Mouse (Mus musculus): ENCODE data around the gene Ptprf.

DNA sequence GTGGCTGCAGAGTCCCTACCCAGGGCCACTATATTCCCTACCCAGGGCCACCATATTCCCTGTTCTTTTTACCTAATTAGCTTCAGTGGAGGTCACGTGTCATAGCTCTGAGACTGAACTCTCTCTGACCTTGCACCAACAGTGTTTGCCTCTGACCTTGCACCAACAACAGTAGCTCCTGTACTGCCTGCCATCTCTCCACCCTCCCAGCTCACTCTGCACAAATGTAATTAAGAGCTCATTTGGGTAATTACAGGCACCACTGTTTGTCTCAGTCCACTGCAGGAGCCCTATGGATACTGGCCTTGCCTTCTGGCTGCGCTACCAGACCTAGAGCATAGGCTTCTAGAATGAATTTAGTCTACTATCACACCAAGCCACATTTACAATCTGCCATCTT lies 57.3 kb downstream of the Ptprf start:
- TF ChIP-seq CTCF (IDR thresholded peaks at IDR 0.05; ENCODE audit: extremely low read depth, insufficient read depth, low read length), result no peak
- TF ChIP-seq POLR2A (IDR thresholded peaks at IDR 0.05; ENCODE audit: extremely low read depth, insufficient read depth, low read length), result no peak

All from cortical plate, adult 2 months (tissue).